Mouse (Mus musculus): Measurements from ENCODE around the gene Dusp23.

GRCm38 (mm10) chr1:172590385-172590784, 42.4 kb downstream of the Dusp23 start, which contains the start of gene Slamf8:
- TF ChIP-seq CTCF (IDR thresholded peaks at IDR 0.05) = no peak
- no peak for TF ChIP-seq EP300 (IDR thresholded peaks at IDR 0.05)
